In the genomic region with DNA sequence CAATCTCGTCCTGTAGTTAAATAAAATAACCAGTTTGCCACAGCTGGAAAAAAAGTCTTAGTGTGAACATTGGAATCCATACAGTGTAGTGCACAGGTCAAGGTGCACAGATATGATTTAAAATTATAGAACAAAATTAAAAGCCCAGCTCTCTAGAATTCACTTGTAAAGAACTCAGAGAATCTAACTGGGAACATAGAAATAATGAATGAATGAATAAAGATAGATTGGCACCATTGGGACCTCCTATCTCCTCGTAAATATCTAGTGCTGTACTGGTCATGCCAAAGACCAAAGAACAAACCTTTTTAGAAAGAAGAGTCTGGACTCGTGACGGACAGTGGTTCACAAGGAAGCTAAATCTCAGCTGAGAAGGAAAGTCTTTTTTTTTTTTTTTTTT, we compare ENCODE assay signal across 8 mouse cellular contexts. TPM values are rescaled to one million over a fixed set of nuclear protein-coding genes. Genes with fewer than 3 reads are reported as not detected.
A peak's percentile ranks its signal among the peaks of the same experiment; 100 is the strongest.
DNase-seq lines count a peak whose midpoint lies in the region; ATAC-seq and TF ChIP-seq lines count a peak whose summit lies in the region.

A gene (minus strand): TSS at position 101 of the 400 bp plus-strand sequence.

- no peaks in the 10 kb centered on the region for H3K36me3 ChIP-seq in heart, postnatal 0 days (replicated peaks; ENCODE audit: control insufficient read depth, insufficient read depth, low read length)
- no peaks in the 10 kb centered on the region for H3K36me3 ChIP-seq in hindbrain, embryonic 13.5 days
- no peaks in the 10 kb centered on the region for H3K36me3 ChIP-seq in midbrain, embryonic 12.5 days

- no peaks in the 10 kb centered on the region for H3K27me3 ChIP-seq in heart, postnatal 0 days (ENCODE audit: control insufficient read depth, insufficient read depth, low read length)
- no peaks in the 10 kb centered on the region for H3K27me3 ChIP-seq in hindbrain, embryonic 13.5 days
- H3K27me3 ChIP-seq in midbrain, embryonic 12.5 days: no peaks in the 10 kb centered on the region

- H3K9me3 ChIP-seq in heart, postnatal 0 days (replicated peaks; ENCODE audit: control insufficient read depth, low read length): no peaks in the 10 kb centered on the region
- no peaks in the 10 kb centered on the region for H3K9me3 ChIP-seq in hindbrain, embryonic 13.5 days
- no peaks in the 10 kb centered on the region for H3K9me3 ChIP-seq in midbrain, embryonic 12.5 days

- peaks cover 10% of the 10 kb centered on the region for H3K4me1 ChIP-seq in heart, postnatal 0 days (ENCODE audit: control insufficient read depth, insufficient read depth)
- H3K4me1 ChIP-seq in hindbrain, embryonic 13.5 days (replicated peaks): peaks cover 22% of the 10 kb centered on the region
- H3K4me1 ChIP-seq in midbrain, embryonic 12.5 days: peaks cover 10% of the 10 kb centered on the region

- H3K27ac ChIP-seq in heart, postnatal 0 days (ENCODE audit: low read depth): peak within 1 kb of the TSS; percentile 88
- H3K27ac ChIP-seq in hindbrain, embryonic 13.5 days: peak within 1 kb of the TSS; percentile 86
- H3K27ac ChIP-seq in midbrain, embryonic 12.5 days (replicated peaks): peak within 1 kb of the TSS; percentile 76

- peak within 1 kb of the TSS; percentile 87 for H3K4me2 ChIP-seq in heart, postnatal 0 days (ENCODE audit: low read depth, low read length)
- H3K4me2 ChIP-seq in hindbrain, embryonic 13.5 days: peak within 1 kb of the TSS; percentile 80
- H3K4me2 ChIP-seq in midbrain, embryonic 12.5 days (replicated peaks): peak within 1 kb of the TSS; percentile 60

- H3K9ac ChIP-seq in heart, postnatal 0 days (replicated peaks; ENCODE audit: low read depth, low read length): peak within 1 kb of the TSS; percentile 86
- H3K9ac ChIP-seq in hindbrain, embryonic 13.5 days: peak within 1 kb of the TSS; percentile 85
- H3K9ac ChIP-seq in midbrain, embryonic 12.5 days (replicated peaks): peak within 1 kb of the TSS; percentile 85

- intact Hi-C loops in heart, postnatal 14 days (cut with DNase I): no loop called here

- H3K4me3 ChIP-seq in heart, postnatal 0 days (ENCODE audit: low read depth, low read length): peak within 1 kb of the TSS; percentile 99
- H3K4me3 ChIP-seq in hindbrain, embryonic 13.5 days: peak within 1 kb of the TSS; percentile 78
- H3K4me3 ChIP-seq in midbrain, embryonic 12.5 days: peak within 1 kb of the TSS; percentile 90

- WGBS in heart, postnatal 0 days: 81% methylated on average over 4 of the region's 4 CpGs
- WGBS in hindbrain, embryonic 13.5 days: 82% methylated on average over 4 of the region's 4 CpGs
- 83% methylated on average over 4 of the region's 4 CpGs for WGBS in midbrain, embryonic 12.5 days

- TF ChIP-seq EP300 in heart, postnatal 0 days (IDR thresholded peaks at IDR 0.05; ENCODE audit: low read depth): no peak

- ATAC-seq in heart, postnatal 0 days (ENCODE audit: insufficient read depth, low read depth): no peak
- ATAC-seq in activated CD4-positive, CD25-positive, alpha-beta regulatory T cell, adult 4 months: no peak
- no peak for ATAC-seq in hindbrain, embryonic 13.5 days (ENCODE audit: low FRiP score)
- ATAC-seq in midbrain, embryonic 12.5 days (ENCODE audit: low FRiP score, low read depth): no peak

- no peak for TF ChIP-seq CTCF in heart, postnatal 0 days (IDR thresholded peaks at IDR 0.05; ENCODE audit: low read depth)

- DNase-seq in heart, postnatal 0 days (ENCODE audit: low spot score): no peak
- DNase-seq in heart, postnatal 14 days: no peak
- DNase-seq in cerebellum, postnatal 25 days: no peak
- no peak for DNase-seq in spleen, postnatal 4 days (ENCODE audit: low spot score in 2 of 2)
- no peak for DNase-seq in adipocyte (ENCODE audit: low spot score)

RNA-seq across cellular contexts. Expression of the gene that starts here (rescaled TPM):
- total RNA-seq in heart, postnatal 0 days (2014; rRNA removed; ENCODE audit: low replicate concordance): 5.7 and 30.1 TPM in 2 replicates
- polyA plus RNA-seq in heart, postnatal 0 days (2015; fragmentation: Nextera tagmentation; extraction: Ambion mirVana): 3.1 and 3.4 TPM in 2 replicates
- 1 to 10 TPM; 3.9 to 4.8 TPM for total RNA-seq in heart, postnatal 14 days (2021)
- 10 to 100 TPM; 17.4 to 23.4 TPM for polyA plus RNA-seq in activated CD4-positive, CD25-positive, alpha-beta regulatory T cell, adult 4 months (2017; shearing (Covaris generic))
- polyA plus RNA-seq in hindbrain, embryonic 13.5 days (2015; fragmentation: Nextera tagmentation; extraction: Ambion mirVana): 13.5 and 16.2 TPM in 2 replicates
- polyA plus RNA-seq in midbrain, embryonic 12.5 days (2016; fragmentation: Nextera tagmentation; extraction: Ambion mirVana): 17.7 and 19.6 TPM in 2 replicates
